Mouse (Mus musculus): ENCODE measurements at regions not wholly inside any gene's neighbourhood (a gene's known extent, or its start where the extent isn't known, plus 50 kb on each side); places are given as distances from the start of the nearest gene placed in this dataset.

- no peak for TF ChIP-seq GATA4 (IDR thresholded peaks at IDR 0.05; ENCODE audit: insufficient replicate concordance, low read length)
These were observed 342.8 kb upstream of the Adgrl2 start for GRCm38 (mm10) chr3:149333131-149333530.

DNA sequence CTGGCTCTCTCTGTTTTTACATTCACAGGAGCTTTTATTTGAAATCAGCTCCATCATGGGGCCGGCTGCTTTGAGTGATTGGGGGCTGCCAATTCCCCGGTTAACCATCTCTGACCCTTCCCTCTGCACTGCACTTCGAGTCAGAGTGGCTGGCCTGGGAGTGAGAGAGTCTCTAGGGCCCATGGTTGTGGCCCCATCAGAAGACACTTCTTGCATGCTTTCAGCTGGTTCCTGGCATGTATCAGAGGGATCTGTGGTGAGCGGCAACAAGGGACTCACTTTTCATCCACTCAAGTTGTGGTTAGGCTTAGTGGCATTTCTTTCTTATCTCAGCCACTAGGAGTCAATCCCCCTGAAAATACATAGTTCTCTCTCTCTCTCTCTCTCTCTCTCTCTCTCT is 341.8 kb upstream of the Adgrl2 start:
- TF ChIP-seq GATA4 (IDR thresholded peaks at IDR 0.05; ENCODE audit: insufficient replicate concordance, low read length): no peak

- no peak for TF ChIP-seq GATA4 (IDR thresholded peaks at IDR 0.05; ENCODE audit: insufficient replicate concordance, low read length)
These were observed 341.1 kb upstream of the Adgrl2 start for GRCm38 (mm10) chr3:149331251-149331960.

GRCm38 (mm10) chr3:149330716-149331115 is 340.4 kb upstream of the Adgrl2 start:
- peak; percentile 73; the same call in 1 of the 2 replicates for TF ChIP-seq GATA4 (IDR thresholded peaks at IDR 0.05; ENCODE audit: insufficient replicate concordance, low read length)

DNA sequence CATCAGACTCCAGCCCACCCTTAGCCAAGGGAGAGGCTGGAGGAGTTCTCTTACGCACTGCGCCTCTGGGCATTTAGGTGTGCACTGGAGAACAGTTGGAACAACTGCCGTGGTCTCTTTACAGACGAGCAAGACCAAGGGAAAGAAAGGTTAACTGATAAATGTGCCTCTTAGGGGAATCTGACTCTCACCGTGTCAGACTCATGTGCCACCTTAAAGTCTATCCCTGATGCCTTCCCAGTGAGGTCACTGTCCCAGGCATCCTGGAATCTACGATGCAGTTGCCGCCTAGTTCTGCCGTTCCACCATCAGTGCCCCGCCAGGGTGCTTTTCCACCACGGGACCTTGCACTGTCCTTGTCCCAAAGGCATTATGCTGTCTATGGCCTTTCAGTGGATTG is 339.7 kb upstream of the Adgrl2 start:
- TF ChIP-seq GATA4 (IDR thresholded peaks at IDR 0.05; ENCODE audit: insufficient replicate concordance, low read length): no peak

- no peak for TF ChIP-seq GATA4 (IDR thresholded peaks at IDR 0.05; ENCODE audit: insufficient replicate concordance, low read length)
These were observed 339.3 kb upstream of the Adgrl2 start for GRCm38 (mm10) chr3:149329615-149330014.

DNA sequence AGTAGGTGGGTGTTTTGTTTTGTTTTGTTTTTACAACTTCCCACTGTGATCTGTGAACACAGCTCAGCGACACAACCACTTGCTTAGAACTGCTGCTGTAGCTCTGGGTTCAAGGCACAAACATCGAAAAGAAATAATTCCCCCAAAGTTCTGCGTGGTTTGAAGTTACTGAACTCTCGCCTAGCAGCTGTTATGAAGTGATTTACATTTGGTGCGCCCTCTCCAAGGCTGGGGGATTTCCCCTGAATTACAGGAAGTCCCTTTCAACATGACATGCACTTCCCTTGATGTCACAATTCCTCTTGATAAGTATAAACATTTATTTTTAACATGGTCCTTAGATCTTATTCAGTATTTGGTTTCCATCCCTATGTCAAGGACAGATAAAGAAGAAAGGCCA is 336.3 kb upstream of the Adgrl2 start:
- peak; percentile 85 for TF ChIP-seq GATA4 (IDR thresholded peaks at IDR 0.05; ENCODE audit: insufficient replicate concordance, low read length)

DNA sequence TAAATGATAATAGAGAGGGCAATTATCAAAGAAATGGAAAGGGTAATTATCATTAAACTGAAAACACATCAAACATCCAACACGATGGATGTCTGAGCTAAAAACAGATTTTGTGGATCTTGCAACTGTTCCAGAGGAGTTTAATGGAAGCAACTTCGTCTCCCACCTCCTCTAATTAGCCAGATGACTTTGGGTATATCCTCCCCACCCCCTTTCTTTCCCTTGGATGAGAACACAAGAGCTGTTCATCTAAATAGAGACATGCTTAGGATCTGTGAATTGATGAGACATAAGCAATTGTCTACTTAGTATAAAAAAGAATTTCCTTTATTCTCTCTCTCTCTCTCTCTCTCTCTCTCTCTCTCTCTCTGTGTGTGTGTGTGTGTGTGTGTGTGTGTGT is 333.7 kb upstream of the Adgrl2 start:
- no peak for TF ChIP-seq GATA4 (IDR thresholded peaks at IDR 0.05; ENCODE audit: insufficient replicate concordance, low read length)

GRCm38 (mm10) chr3:149318728-149319127 is 328.4 kb upstream of the Adgrl2 start:
- TF ChIP-seq GATA4 (IDR thresholded peaks at IDR 0.05; ENCODE audit: insufficient replicate concordance, low read length): no peak

- no peak for TF ChIP-seq GATA4 (IDR thresholded peaks at IDR 0.05; ENCODE audit: insufficient replicate concordance, low read length)
These were observed 323.9 kb upstream of the Adgrl2 start for GRCm38 (mm10) chr3:149314258-149314657.

DNA sequence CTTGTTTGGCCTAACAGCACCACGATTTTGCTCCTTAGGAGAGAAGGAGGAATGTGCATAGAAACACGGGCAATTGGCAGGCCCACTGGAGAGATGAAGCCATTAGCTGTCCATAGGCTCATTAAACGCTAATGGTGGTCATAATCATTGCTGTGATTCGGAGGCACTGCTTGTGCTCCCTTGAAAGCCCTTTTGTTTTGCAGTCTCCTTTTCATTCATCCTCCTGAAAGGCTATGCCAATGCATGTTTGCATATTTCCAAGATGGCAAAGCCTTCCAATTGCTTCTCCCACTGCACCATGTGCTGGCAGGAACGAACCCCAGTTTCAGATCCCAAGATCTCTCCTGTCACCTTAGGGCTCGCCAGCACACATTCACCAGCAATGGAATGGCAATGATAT is 322.9 kb upstream of the Adgrl2 start:
- TF ChIP-seq GATA4 (IDR thresholded peaks at IDR 0.05; ENCODE audit: insufficient replicate concordance, low read length): no peak

- TF ChIP-seq GATA4 (IDR thresholded peaks at IDR 0.05; ENCODE audit: insufficient replicate concordance, low read length): no peak
These were observed 321.2 kb upstream of the Adgrl2 start for GRCm38 (mm10) chr3:149311576-149311975.

DNA sequence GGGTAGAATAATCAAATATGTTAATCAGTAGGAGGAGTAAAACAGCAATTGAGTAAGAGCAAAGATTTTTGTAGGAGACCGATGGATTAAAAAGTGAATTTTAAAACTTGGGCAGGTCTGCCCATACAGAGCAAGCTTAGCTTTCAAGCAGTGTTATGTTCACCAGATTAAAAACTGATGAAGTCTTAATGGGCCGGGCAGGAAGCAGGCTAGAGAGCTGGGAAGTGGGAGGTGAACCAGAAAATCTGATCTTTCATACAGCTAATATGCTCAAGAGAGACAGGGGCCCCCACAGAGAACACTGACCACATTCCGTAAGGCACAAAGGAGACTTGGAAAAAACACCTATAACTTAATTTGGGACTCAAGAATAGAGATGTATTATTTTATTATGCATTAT is 316.4 kb upstream of the Adgrl2 start:
- no peak for TF ChIP-seq GATA4 (IDR thresholded peaks at IDR 0.05; ENCODE audit: insufficient replicate concordance, low read length)

GRCm38 (mm10) chr3:149306291-149306690 is 315.9 kb upstream of the Adgrl2 start:
- TF ChIP-seq GATA4 (IDR thresholded peaks at IDR 0.05; ENCODE audit: insufficient replicate concordance, low read length): no peak

GRCm38 (mm10) chr3:149305440-149305839 is 315.1 kb upstream of the Adgrl2 start:
- TF ChIP-seq GATA4 (IDR thresholded peaks at IDR 0.05; ENCODE audit: insufficient replicate concordance, low read length): no peak

- no peak for TF ChIP-seq GATA4 (IDR thresholded peaks at IDR 0.05; ENCODE audit: insufficient replicate concordance, low read length)
These were observed 314.7 kb upstream of the Adgrl2 start for GRCm38 (mm10) chr3:149305011-149305413.

GRCm38 (mm10) chr3:149303418-149303817 is 313.1 kb upstream of the Adgrl2 start:
- no peak for TF ChIP-seq GATA4 (IDR thresholded peaks at IDR 0.05; ENCODE audit: insufficient replicate concordance, low read length)
